Mouse (Mus musculus): ENCODE measurements at regions not wholly inside any gene's neighbourhood (a gene's known extent, or its start where the extent isn't known, plus 50 kb on each side); places are given as distances from the start of the nearest gene placed in this dataset.

DNA sequence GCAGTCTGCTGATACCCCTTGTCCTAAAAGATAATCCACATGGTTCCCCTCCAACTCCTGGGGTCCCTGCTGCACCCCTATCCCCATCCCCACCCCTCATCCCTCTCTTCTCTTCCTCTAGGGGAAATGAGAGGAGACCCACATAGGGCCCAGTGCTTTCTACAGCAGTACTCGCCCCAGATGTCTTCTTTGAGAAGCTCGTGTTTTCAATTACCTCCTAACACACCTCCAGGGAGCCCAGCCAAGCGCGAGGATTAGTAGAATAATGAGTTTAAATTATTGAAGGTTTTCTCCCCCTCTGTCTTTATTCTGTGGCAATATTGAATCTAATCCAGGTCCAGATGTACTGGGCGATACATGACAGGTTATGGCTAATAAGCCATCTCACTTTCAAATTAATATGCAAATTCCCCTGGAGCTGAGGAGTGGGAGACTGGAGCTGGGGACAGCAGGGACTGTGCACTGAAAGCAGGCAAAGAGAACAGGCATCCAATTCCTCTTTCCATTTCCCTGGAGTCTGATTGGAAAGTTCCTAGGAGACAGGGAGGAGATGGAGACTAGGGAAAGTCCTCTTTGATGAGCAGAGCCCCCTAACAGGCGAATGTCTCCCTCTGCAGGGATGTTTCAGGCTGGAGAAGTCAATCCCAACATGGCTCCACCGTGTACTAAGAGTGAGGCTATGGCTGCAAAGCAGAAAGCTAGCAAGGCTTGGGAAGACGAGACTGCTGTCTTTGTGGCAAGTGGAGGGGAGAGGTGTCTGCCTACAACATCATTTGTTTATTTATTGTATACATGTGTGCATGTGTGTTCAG, 177.2 kb upstream of the Mocs1 start:
- TF ChIP-seq GATA1 (IDR thresholded peaks at IDR 0.05; ENCODE audit: low read length) (no peak), TAL1 (IDR thresholded peaks at IDR 0.05; ENCODE audit: low read length) (no peak)
